Mouse (Mus musculus) MEL (cell line): ENCODE results near the gene Dctn5.

Source experiments
- CTCF ChIP-seq, 3 experiments: IDR thresholded peaks in 2 of 3; conservative IDR thresholded peaks in 1 of 3; 2 replicates each; pipeline ENCODE4 v1.5.1; 2011 to 2012; ENCODE audit warnings: low read length in 3 of 3, low read depth in 2 of 3, mild to moderate bottlenecking in 2 of 3, improper control_type of control experiment in 1 of 3, inconsistent platforms in 1 of 3, mixed read lengths in 1 of 3, moderate library complexity in 1 of 3; ENCODE audit not compliant: control insufficient read depth in 1 of 3, insufficient read depth in 1 of 3, poor library complexity in 1 of 3, severe bottlenecking in 1 of 3
- HCFC1 ChIP-seq: IDR thresholded peaks from 2 replicates; pipeline ENCODE4 v1.6.1; 2012; ENCODE audit warnings: low read depth, mild to moderate bottlenecking, inconsistent platforms, low read length, improper control_type of control experiment, moderate library complexity
- MAFK ChIP-seq: IDR thresholded peaks from 2 replicates; pipeline ENCODE4 v1.6.1; 2011; ENCODE audit warnings: low read depth, mild to moderate bottlenecking, low read length, improper control_type of control experiment, borderline replicate concordance
- POLR2A ChIP-seq, 2 experiments: IDR thresholded peaks; 2 replicates each; pipeline ENCODE4 v1.6.1; 2011 to 2012; ENCODE audit warnings: low read length in 2 of 2, mild to moderate bottlenecking in 2 of 2, control low read depth in 1 of 2, improper control_type of control experiment in 1 of 2, low read depth in 1 of 2, moderate library complexity in 1 of 2; ENCODE audit not compliant: control insufficient read depth in 1 of 2, insufficient read depth in 1 of 2, poor library complexity in 1 of 2
- TAL1 ChIP-seq: IDR thresholded peaks from 2 replicates; pipeline ENCODE4 v1.6.1; 2012; ENCODE audit warnings: mild to moderate bottlenecking, inconsistent platforms, low read length, moderate library complexity, mixed read lengths
- TBP ChIP-seq: IDR thresholded peaks from 2 replicates; pipeline ENCODE4 v1.8.0; 2011; ENCODE audit warnings: low read depth, low read length, improper control_type of control experiment
- TCF12 ChIP-seq: IDR thresholded peaks from 2 replicates; pipeline ENCODE4 v1.6.1; 2014; ENCODE audit warnings: low read depth, mild to moderate bottlenecking, inconsistent platforms, low read length, improper control_type of control experiment, moderate library complexity

DNA sequence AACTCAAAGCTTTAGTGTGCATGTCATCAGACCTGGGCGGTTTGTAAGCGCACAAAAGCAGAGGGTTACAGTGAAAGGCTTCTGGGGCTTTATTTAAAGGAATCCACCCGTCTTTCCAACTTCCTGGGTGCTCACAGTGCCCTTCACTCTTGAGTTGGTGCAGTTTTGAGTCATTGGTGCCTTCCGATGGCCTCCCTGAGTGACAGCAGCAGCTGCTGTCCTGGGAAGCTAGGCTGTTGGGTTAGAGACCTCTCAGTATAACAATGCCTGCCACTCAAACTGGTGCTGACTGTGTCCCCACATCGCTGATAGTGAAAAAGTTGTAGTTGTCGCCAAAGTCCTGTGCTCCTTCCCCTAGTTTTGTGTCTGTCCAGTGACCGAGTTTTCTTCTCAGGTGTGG is 34.4 kb downstream of the Dctn5 start:
- no peak; a peak in 1 of 4 replicates for TF ChIP-seq POLR2A (IDR thresholded peaks at IDR 0.05; ENCODE audit: control insufficient read depth in 1 of 2, insufficient read depth in 1 of 2, low read depth in 1 of 2, low read length in 2 of 2, poor library complexity in 1 of 2)
- no peak for TF ChIP-seq CTCF (IDR thresholded peaks at IDR 0.05 in 2 of 3, conservative IDR thresholded peaks at IDR 0.05 in 1 of 3; ENCODE audit: control insufficient read depth in 1 of 3, insufficient read depth in 1 of 3, low read depth in 2 of 3, low read length in 3 of 3, poor library complexity in 1 of 3, severe bottlenecking in 1 of 3)
- TF ChIP-seq TCF12, result no peak
- no peak for TF ChIP-seq HCFC1
- TF ChIP-seq MAFK, result no peak
- no peak for TF ChIP-seq TAL1
- no peak for TF ChIP-seq TBP
